Mouse (Mus musculus) midbrain, embryonic 10.5 days (tissue): ENCODE results near the gene Efna2. TPM values are rescaled to one million over a fixed set of nuclear protein-coding genes. Genes with fewer than 3 reads are reported as not detected.

Experiments
- DNase-seq: peaks from one replicate; pipeline ENCODE4 v3.0.0-alpha.2; 2017; ENCODE audit warnings: low spot score
- H3K27ac ChIP-seq: fragments of 300-500 bp; sonication (generic); replicated peaks from 2 replicates; pipeline ENCODE4 v1.5.1; 2016; ENCODE audit warnings: mild to moderate bottlenecking
- H3K27me3 ChIP-seq: fragments of 300-500 bp; sonication (generic); 2 replicates; pipeline ENCODE4 v1.6.1; 2016; ENCODE audit warnings: low read depth, mild to moderate bottlenecking; ENCODE audit not compliant: poor library complexity, severe bottlenecking
- H3K36me3 ChIP-seq: fragments of 300-500 bp; sonication (generic); 2 replicates; pipeline ENCODE4 v1.6.1; 2016; ENCODE audit warnings: mild to moderate bottlenecking, moderate library complexity
- H3K4me1 ChIP-seq: fragments of 300-500 bp; sonication (generic); 2 replicates; pipeline ENCODE4 v1.6.1; 2016
- H3K4me3 ChIP-seq: fragments of 300-500 bp; sonication (generic); 2 replicates; pipeline ENCODE4 v1.5.1; 2016; ENCODE audit warnings: mild to moderate bottlenecking, moderate library complexity
- H3K9me3 ChIP-seq: fragments of 300-500 bp; sonication (generic); replicated peaks from 2 replicates; pipeline ENCODE4 v1.6.1; 2016; ENCODE audit warnings: mild to moderate bottlenecking
- WGBS: fragments of 180-500 bp; shearing (Covaris S2); methylation state at CpG from one replicate; pipeline ENCODE4 v1.1.7; 2016; 5-methylcytosine and 5-hydroxymethylcytosine counted together
- polyA plus RNA-seq: library from polyadenylated mRNA; unstranded; fragments of >200 nt; fragmentation: Nextera tagmentation; extraction: Ambion mirVana; gene quantifications from 2 replicates; pipeline ENCODE4 v1.2.1, GENCODE M21; 2016

The Efna2 gene
- polyA plus RNA-seq, 1 experiment from 2014 or later: 56.6 TPM

GRCm38 (mm10) chr10:80137626-80138552, 41.4 kb upstream of the Efna2 start:
- DNase-seq: peak; percentile 63
- Histone ChIP-seq H3K4me1 (peaks cover 65% of the 10 kb centered on the region), H3K9me3 (no peaks in the 10 kb centered on the region), H3K4me3 (peak overlapping the region; percentile 87), H3K27me3 (peaks cover 72% of the 10 kb centered on the region), H3K27ac (peak overlapping the region; percentile 92), H3K36me3 (peaks cover 40% of the 10 kb centered on the region)
- WGBS: 4% methylated on average over 33 of the region's 33 CpGs

DNA sequence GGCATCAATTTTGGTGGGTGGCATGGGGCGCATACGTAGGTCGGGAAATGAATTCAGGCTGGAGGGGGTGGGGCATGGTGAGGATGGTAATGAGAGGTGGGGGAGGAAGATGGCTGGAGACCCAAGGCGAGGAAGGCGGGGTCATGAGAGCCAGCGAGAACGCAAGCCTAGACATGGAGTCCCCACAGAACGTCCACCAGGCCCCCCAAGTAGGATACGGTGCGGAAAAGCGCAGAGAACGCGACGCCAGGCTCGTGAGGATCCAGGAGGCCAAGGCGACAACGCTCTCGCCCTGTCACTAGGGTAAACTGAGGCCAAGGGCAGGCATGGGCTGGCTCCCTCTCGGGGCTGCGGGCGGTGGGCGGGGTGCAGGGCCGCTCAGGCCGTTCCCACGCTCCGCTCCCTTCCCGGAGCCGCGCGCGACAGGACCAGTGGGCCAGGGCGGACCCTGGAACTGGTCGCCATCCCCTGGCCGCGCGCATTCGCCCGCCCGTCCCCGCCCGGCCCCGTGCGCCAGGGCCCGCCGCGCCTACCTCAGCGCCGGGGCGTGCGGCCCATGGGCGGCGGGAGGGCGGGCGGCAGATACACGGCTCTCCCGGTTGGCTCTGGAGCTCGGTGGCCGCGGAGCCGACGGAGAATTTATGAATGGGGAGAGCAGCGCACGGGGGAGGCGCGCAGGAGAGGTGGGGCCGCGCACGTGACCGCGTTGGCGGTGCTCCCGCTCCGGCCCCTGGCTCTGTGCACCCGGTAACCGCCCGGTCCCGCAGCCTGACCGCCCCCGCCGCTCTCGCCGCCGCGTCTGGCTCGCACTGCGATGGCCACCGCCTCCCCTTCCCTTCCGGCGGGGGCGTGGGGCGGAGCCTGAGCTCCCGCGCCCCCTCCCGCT, 40.5 kb upstream of the Efna2 start, which contains the start of gene Atp5d:
Atp5d (plus strand) TSS at position 80 of the 886 bp plus-strand sequence.
- peaks cover 72% of the 10 kb centered on the region for H3K4me1 ChIP-seq
- H3K27me3 ChIP-seq: peaks cover 63% of the 10 kb centered on the region
- under 1% methylated on average over 93 of the region's 94 CpGs for WGBS
- H3K36me3 ChIP-seq: peaks cover 37% of the 10 kb centered on the region
- peak within 1 kb of the TSS; percentile 92 for H3K27ac ChIP-seq
- H3K9me3 ChIP-seq: no peaks in the 10 kb centered on the region
- DNase-seq: peak; percentile 62
- H3K4me3 ChIP-seq: peak within 1 kb of the TSS; percentile 87

DNA sequence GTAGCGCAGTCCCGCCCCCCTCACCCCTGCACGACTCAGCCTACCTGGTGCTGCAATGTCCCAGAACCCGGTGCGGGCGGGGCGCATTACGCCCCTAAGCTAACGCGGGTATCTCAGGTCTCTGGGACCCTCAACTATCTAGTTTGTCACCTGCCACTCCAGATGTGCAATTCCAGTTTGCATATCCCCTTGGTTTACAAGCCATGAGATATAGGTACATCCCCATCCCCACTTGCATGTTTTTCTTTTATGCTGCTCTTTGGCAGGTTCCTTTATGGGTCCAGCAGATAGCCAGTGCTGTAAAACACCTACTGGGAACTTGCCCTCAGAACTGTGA, 39.9 kb upstream of the Efna2 start:
- H3K9me3 ChIP-seq: no peaks in the 10 kb centered on the region
- peak overlapping the region; percentile 92 for H3K27ac ChIP-seq
- H3K4me3 ChIP-seq: peak overlapping the region; percentile 87
- peaks cover 57% of the 10 kb centered on the region for H3K27me3 ChIP-seq
- DNase-seq: no peak
- H3K36me3 ChIP-seq: peaks cover 37% of the 10 kb centered on the region
- WGBS: 1% methylated on average over 10 of the region's 10 CpGs
- H3K4me1 ChIP-seq: peaks cover 78% of the 10 kb centered on the region

DNA sequence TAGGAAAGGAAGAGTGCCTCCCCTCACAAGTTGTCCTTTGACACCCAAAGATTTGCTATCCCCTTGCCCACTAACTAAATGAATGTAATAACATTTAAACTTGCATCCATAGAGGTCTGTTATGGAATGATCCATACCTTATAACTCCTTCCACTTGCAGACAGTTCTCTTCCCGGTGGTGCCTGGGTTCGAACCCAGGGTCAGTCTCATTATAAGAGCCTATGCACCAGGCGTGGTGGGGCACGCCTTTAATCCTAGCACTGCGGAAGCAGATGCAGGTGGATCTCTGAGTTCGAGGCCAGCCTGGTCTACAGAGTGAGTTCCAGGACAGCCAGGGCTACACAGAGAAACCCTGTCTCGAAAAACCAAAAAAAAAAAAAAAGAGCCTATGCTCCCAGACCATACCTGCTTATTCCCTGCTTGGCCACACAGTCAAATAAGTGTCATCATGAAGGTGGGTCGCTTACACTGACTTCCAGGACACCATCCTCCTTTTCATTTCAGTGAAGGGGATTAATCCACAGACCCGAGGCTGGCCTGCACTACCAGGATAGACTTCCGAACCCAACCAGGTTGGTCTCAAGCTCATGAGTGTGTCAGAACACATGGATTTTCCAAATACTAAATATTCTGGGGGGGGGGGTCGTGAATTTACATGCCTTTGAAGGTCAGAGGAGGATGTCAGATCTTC, 39.2 kb upstream of the Efna2 start:
- peak overlapping the region; percentile 87 for H3K4me3 ChIP-seq
- H3K9me3 ChIP-seq: no peaks in the 10 kb centered on the region
- 77% methylated on average over 11 of the region's 11 CpGs for WGBS
- peaks cover 86% of the 10 kb centered on the region for H3K4me1 ChIP-seq
- H3K36me3 ChIP-seq: peaks cover 37% of the 10 kb centered on the region
- H3K27me3 ChIP-seq: peaks cover 49% of the 10 kb centered on the region
- DNase-seq: no peak
- H3K27ac ChIP-seq: no peak overlapping the region

DNA sequence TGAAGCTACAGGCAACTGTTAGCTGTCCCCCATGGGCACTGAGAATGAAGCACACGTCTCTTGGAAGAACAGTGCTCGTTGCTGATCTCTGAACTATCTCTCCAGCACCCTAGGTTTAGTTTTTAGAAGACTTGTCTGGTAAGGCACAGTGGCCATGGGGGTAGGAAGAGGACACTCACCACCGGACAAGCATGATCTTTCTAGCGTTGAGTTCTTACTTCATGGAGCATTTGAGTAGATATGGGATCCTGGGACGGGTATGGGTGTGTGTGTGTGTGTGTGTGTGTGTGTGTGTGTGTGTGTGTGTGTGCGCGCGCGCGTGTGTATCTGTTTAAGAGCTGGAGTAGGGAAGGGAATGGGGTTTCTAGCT, 38.6 kb upstream of the Efna2 start, which contains the start of gene Cbarp:
Cbarp (minus strand) TSS at position 170 of the 370 bp plus-strand sequence.
- 69% methylated on average over 10 of the region's 10 CpGs for WGBS
- Histone ChIP-seq H3K9me3 (no peaks in the 10 kb centered on the region), H3K27ac (peak within 1 kb of the TSS; percentile 92), H3K4me3 (peak within 1 kb of the TSS; percentile 87), H3K36me3 (peaks cover 37% of the 10 kb centered on the region), H3K4me1 (peaks cover 91% of the 10 kb centered on the region), H3K27me3 (peaks cover 44% of the 10 kb centered on the region)
- no peak for DNase-seq

GRCm38 (mm10) chr10:80141243-80141642, 38.0 kb upstream of the Efna2 start:
- H3K4me3 ChIP-seq: peak overlapping the region; percentile 84
- H3K27ac ChIP-seq: peak overlapping the region; percentile 92
- under 1% methylated on average over 29 of the region's 29 CpGs for WGBS
- no peaks in the 10 kb centered on the region for H3K9me3 ChIP-seq
- DNase-seq: peak; percentile 93
- peaks cover 38% of the 10 kb centered on the region for H3K27me3 ChIP-seq
- peaks cover 37% of the 10 kb centered on the region for H3K36me3 ChIP-seq
- H3K4me1 ChIP-seq: peaks cover 94% of the 10 kb centered on the region

DNA sequence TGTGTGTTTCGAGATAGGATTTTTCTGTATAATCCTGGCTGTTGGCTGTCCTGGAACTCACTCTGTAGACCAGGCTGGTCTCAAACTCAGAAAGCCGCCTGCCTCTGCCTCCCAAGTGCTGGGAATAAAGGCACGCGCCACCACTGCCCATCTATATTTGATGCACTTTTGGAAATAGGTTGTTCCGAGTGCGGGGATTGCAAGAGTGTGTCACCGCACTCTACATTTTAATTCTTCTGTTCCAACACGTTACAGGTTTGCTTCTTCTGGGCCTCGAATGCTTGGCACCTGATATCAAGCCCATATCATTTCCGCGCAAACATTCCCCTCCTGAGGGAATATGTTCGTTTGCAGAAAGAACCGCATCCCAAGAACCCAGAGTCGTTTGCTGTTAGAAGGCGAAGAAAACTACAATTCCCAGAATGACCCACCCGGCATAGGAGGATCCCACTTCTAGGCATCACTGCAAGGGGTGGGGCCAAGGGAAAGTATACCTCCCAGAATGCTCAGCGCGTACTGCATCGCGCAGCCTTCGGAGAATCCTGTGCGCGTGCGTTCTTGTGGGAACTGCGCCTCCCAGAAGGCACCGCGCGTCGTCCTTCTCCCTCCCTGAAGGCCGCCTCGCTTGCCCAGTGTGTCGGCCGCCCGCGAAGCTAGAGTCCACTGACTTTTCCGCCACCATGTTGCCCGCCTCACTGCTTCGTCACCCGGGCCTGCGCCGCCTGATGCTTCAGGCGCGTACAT, 37.3 kb upstream of the Efna2 start:
- Histone ChIP-seq H3K27ac (peak overlapping the region; percentile 92), H3K4me1 (peaks cover 94% of the 10 kb centered on the region), H3K4me3 (peak overlapping the region; percentile 84), H3K9me3 (no peaks in the 10 kb centered on the region), H3K27me3 (peaks cover 31% of the 10 kb centered on the region), H3K36me3 (peaks cover 35% of the 10 kb centered on the region)
- WGBS: 2% methylated on average over 43 of the region's 43 CpGs
- DNase-seq: peak; percentile 94

DNA sequence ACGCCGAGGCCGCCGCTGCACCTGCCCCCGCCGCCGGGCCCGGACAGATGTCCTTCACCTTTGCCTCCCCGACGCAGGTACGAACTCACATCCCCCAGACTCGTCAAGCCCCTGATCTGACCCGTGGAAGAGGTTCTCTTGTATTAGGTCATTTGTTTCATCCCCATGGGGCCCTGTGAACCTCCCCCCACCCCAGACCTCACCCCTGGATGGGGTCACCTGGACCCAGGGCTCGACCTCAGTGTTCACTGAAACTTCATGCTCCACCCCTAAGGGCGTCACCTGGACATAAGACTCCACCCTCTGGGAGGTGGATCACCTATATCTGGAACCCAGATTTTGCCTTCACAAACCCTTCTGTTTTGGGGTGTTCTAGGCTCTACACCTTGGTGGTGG, 36.8 kb upstream of the Efna2 start:
- Histone ChIP-seq H3K4me3 (peak overlapping the region; percentile 84), H3K36me3 (peaks cover 35% of the 10 kb centered on the region), H3K4me1 (peaks cover 94% of the 10 kb centered on the region), H3K9me3 (no peaks in the 10 kb centered on the region), H3K27ac (peak overlapping the region; percentile 92), H3K27me3 (peaks cover 25% of the 10 kb centered on the region)
- no peak for DNase-seq
- 1% methylated on average over 15 of the region's 15 CpGs for WGBS

DNA sequence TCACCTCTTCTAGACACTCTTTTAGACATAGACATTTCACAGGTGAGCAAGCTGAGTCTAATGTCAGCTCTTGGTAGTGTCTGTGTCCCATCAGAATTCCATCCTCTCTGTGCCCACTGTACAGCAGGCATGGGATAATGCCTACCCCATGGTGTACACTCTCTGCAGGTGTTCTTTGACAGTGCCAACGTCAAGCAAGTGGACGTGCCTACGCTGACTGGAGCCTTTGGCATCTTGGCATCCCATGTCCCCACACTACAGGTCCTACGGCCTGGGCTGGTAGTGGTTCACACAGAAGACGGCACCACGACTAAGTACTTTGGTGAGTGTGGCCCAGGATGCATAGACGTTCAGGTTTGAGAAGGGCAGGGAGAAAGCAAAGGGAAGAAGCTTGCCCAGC, 35.6 kb upstream of the Efna2 start:
- Histone ChIP-seq H3K27ac (no peak overlapping the region), H3K27me3 (peaks cover 16% of the 10 kb centered on the region), H3K9me3 (no peaks in the 10 kb centered on the region), H3K4me1 (peaks cover 91% of the 10 kb centered on the region), H3K4me3 (peak overlapping the region; percentile 84), H3K36me3 (peaks cover 35% of the 10 kb centered on the region)
- 94% methylated on average over 7 of the region's 7 CpGs for WGBS
- no peak for DNase-seq

GRCm38 (mm10) chr10:80144159-80144558, 35.1 kb upstream of the Efna2 start:
- WGBS: 93% methylated on average over 12 of the region's 12 CpGs
- H3K9me3 ChIP-seq: no peaks in the 10 kb centered on the region
- H3K27ac ChIP-seq: no peak overlapping the region

GRCm38 (mm10) chr10:80144864-80145838, 34.1 kb upstream of the Efna2 start:
- 79% methylated on average over 20 of the region's 20 CpGs for WGBS

More at GRCm38 (mm10) chr10:80144159-80144558, 35.1 kb upstream of the Efna2 start:
- DNase-seq: no peak
- H3K4me1 ChIP-seq: peaks cover 86% of the 10 kb centered on the region
- peaks cover 16% of the 10 kb centered on the region for H3K27me3 ChIP-seq
- H3K36me3 ChIP-seq: peaks cover 35% of the 10 kb centered on the region
- peak overlapping the region; percentile 84 for H3K4me3 ChIP-seq

More at GRCm38 (mm10) chr10:80144864-80145838, 34.1 kb upstream of the Efna2 start:
- Histone ChIP-seq H3K4me1 (peaks cover 82% of the 10 kb centered on the region), H3K9me3 (no peaks in the 10 kb centered on the region), H3K27ac (peak overlapping the region; percentile 100), H3K4me3 (peak overlapping the region; percentile 84), H3K36me3 (peaks cover 41% of the 10 kb centered on the region), H3K27me3 (peaks cover 7% of the 10 kb centered on the region; the same call in 1 of the 2 replicates)
- peak; percentile 79 for DNase-seq
